Mouse (Mus musculus) liver, embryonic 13.5 days (tissue): ENCODE measurements around the gene Grb2. TPM values are rescaled to one million over a fixed set of nuclear protein-coding genes. Genes with fewer than 3 reads are reported as not detected.
A peak's percentile ranks its signal among the peaks of the same experiment; 100 is the strongest.

Experiments used
- ATAC-seq: fragments of 200-750 bp; cut with Nextera tagmentation; 2 replicates; pipeline ENCODE4 v1.8.0; 2017; ENCODE audit warnings: low read depth, mild to moderate bottlenecking, moderate number of reproducible peaks, moderate library complexity
- DNase-seq: peaks from one replicate; pipeline ENCODE4 v3.0.0; 2022
- H3K27ac ChIP-seq: fragments of 300-500 bp; sonication (generic); 2 replicates; pipeline ENCODE4 v1.5.1; 2015; ENCODE audit warnings: moderate library complexity, mild to moderate bottlenecking, inconsistent platforms
- H3K27me3 ChIP-seq: fragments of 300-500 bp; sonication (generic); 2 replicates; pipeline ENCODE4 v1.6.1; 2015; ENCODE audit warnings: mild to moderate bottlenecking, inconsistent platforms
- H3K36me3 ChIP-seq: fragments of 300-500 bp; sonication (generic); 2 replicates; pipeline ENCODE4 v1.6.1; 2015; ENCODE audit warnings: mild to moderate bottlenecking, inconsistent platforms
- H3K4me1 ChIP-seq: fragments of 300-500 bp; sonication (generic); replicated peaks from 2 replicates; pipeline ENCODE4 v1.6.1; 2015; ENCODE audit warnings: inconsistent platforms
- H3K4me2 ChIP-seq: fragments of 300-500 bp; sonication (generic); 2 replicates; pipeline ENCODE4 v1.6.1; 2015; ENCODE audit warnings: inconsistent platforms, mild to moderate bottlenecking, moderate library complexity
- H3K4me3 ChIP-seq: fragments of 300-500 bp; sonication (generic); replicated peaks from 2 replicates; pipeline ENCODE4 v1.5.1; 2015; ENCODE audit warnings: mild to moderate bottlenecking, inconsistent platforms
- H3K9ac ChIP-seq: fragments of 300-500 bp; sonication (generic); 2 replicates; pipeline ENCODE4 v1.6.1; 2015; ENCODE audit warnings: mild to moderate bottlenecking, inconsistent platforms
- H3K9me3 ChIP-seq: fragments of 300-500 bp; sonication (generic); replicated peaks from 2 replicates; pipeline ENCODE4 v1.6.1; 2016; ENCODE audit warnings: inconsistent platforms
- WGBS: fragments of 180-500 bp; shearing (Covaris S2); methylation state at CpG from one replicate; pipeline ENCODE4 v1.1.7; 2015; ENCODE audit not compliant: insufficient replicate concordance; 5-methylcytosine and 5-hydroxymethylcytosine counted together
- polyA plus RNA-seq: library from polyadenylated mRNA; unstranded; fragments of >200 nt; fragmentation: Nextera tagmentation; extraction: Ambion mirVana; gene quantifications from 2 replicates; pipeline ENCODE4 v1.2.1, GENCODE M21; 2015

Grb2 gene
- polyA plus RNA-seq, 1 experiment from 2014 or later = 56.7 TPM

DNA sequence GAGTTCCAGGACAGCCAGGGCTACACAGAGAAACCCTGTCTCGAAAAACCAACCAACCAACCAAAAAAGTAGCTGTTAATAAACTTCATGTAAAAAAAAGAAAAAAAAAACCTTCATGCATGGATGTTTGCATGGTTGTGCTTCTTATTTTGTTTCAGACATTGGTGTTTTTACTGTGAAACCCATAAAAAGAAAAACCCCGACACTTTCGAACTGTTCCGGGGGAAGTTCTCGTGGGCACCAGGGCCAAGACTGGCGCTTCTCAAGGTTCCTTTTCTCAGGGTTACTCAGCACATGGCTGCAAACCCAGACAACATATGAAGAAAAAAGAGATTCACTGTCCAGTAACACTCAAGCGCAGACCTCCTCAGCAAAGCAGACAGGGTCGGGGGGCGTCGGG, 75.5 kb downstream of the Grb2 start:
- no peaks in the 10 kb centered on the region for H3K36me3 ChIP-seq
- H3K27ac ChIP-seq = no peak overlapping the region
- ATAC-seq (no peak), DNase-seq (no peak)
- H3K9ac ChIP-seq = no peak overlapping the region
- peaks cover 20% of the 10 kb centered on the region for H3K4me1 ChIP-seq
- H3K4me2 ChIP-seq = no peak overlapping the region
- no peaks in the 10 kb centered on the region for H3K27me3 ChIP-seq
- 67% methylated on average over 10 of the region's 10 CpGs for WGBS
- no peak overlapping the region for H3K4me3 ChIP-seq
- no peaks in the 10 kb centered on the region for H3K9me3 ChIP-seq

GRCm38 (mm10) chr11:115632247-115632646, 76.2 kb downstream of the Grb2 start:
- Histone ChIP-seq H3K9me3 (no peaks in the 10 kb centered on the region), H3K36me3 (no peaks in the 10 kb centered on the region), H3K27me3 (no peaks in the 10 kb centered on the region), H3K4me3 (no peak overlapping the region), H3K4me1 (peaks cover 24% of the 10 kb centered on the region), H3K4me2 (no peak overlapping the region), H3K9ac (no peak overlapping the region), H3K27ac (no peak overlapping the region)
- ATAC-seq (no peak), DNase-seq (no peak)
- WGBS = 70% methylated on average over 7 of the region's 7 CpGs

DNA sequence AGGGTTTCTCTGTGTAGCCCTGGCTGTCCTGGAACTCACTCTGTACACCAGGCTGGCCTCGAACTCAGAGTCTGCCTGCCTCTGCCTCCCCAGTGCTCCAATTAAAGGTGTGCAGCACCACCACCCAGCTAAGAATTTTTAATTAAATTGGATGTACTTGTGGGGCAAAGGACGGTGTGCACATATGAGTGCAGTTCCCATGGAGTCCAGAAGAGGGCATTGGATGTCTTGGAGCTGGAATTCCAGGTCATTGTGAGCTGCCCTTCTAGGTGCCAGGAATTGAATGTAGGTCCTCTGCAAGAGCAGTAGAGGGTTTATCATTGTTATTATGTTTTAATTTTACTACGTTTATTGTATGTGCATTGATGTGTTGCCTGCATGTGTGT, 76.9 kb downstream of the Grb2 start:
- Histone ChIP-seq H3K9me3 (no peaks in the 10 kb centered on the region), H3K4me1 (peaks cover 31% of the 10 kb centered on the region), H3K9ac (peak overlapping the region; percentile 36; the same call in 1 of the 2 replicates), H3K27me3 (no peaks in the 10 kb centered on the region), H3K27ac (no peak overlapping the region), H3K4me2 (peak overlapping the region; percentile 38), H3K36me3 (no peaks in the 10 kb centered on the region), H3K4me3 (no peak overlapping the region)
- WGBS = 9% methylated on average over 3 of the region's 3 CpGs
- DNase-seq (peak; percentile 45), ATAC-seq (no peak)

- H3K27ac ChIP-seq = no peak overlapping the region
- H3K9me3 ChIP-seq = no peaks in the 10 kb centered on the region
- no peaks in the 10 kb centered on the region for H3K27me3 ChIP-seq
- DNase-seq (peak; percentile 20), ATAC-seq (no peak)
- no peak overlapping the region for H3K4me3 ChIP-seq
- H3K4me1 ChIP-seq = peaks cover 38% of the 10 kb centered on the region
- peak overlapping the region; percentile 36; the same call in 1 of the 2 replicates for H3K9ac ChIP-seq
- H3K4me2 ChIP-seq = peak overlapping the region; percentile 38
- no peaks in the 10 kb centered on the region for H3K36me3 ChIP-seq
- 41% methylated on average over 16 of the region's 16 CpGs for WGBS
Observed at GRCm38 (mm10) chr11:115630532-115631504, 77.6 kb downstream of the Grb2 start.

DNA sequence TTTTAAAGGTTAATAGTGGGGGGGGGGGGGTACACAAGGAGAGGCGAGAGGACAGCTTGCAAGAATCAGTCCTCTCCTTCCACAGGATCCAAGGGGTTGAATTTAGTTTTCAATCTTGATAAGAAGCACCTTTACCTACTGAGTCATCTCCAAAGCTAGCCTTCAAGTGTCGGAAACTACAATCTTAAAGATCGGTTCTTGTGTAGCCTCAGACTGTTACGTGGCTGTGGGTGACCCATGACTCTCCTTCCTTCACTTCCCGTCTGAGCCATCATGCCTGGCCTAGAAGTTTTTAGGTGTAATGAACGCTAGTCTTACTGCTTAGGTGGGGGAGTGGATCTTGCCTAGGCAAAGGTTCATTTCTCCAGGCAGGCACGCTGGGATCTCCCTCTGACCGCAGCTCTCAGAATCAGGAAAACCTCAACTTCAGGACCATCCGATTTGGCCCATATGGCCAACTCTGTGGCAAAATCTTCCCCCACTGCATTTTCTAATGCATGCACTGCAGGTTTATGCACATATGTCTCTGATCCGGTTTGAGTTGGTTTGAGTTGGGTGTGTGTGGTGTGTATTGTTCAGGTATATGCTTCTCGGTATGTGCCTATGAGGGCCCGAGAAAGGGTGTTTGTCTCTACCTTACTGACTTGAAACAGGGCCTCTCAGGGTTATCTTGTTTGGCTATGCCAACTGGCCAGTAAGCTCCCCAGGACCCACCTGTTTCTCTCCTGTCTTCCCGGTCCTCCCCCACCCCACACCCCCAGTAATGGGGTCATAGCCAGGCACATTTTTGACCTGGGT, 78.5 kb downstream of the Grb2 start:
- no peaks in the 10 kb centered on the region for H3K27me3 ChIP-seq
- H3K27ac ChIP-seq = no peak overlapping the region

DNA sequence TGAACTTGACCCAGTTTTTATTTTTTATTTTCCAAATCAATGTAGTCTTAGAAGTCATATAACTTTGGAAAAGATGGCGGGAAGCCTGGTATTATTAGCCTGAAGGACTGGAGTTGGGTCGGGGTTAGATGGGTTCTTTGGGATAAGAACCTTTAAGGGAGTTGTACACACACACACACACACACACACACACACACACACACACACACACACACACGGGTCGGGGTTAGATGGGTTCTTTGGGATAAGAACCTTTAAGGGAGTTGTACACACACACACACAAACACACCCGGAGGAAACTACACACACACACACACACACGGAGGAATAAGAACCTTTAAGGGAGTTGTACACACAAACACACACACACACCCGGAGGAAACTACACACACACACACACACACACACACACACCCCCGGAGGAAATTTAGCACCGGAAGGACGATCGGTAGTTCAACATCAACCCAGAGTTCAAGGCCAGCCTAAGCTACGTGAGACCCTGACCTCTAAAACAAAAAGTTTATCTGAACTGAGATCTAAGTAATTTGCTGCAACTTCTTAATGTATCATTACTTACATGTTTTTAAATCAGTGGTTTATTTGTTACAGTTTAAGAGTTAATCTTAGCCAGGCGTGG, 79.8 kb downstream of the Grb2 start:
- Histone ChIP-seq H3K27ac (peak overlapping the region; percentile 71), H3K4me1 (peaks cover 43% of the 10 kb centered on the region), H3K9ac (peak overlapping the region; percentile 64), H3K36me3 (peaks cover 6% of the 10 kb centered on the region), H3K4me3 (peak overlapping the region; percentile 79), H3K4me2 (peak overlapping the region; percentile 66), H3K9me3 (no peaks in the 10 kb centered on the region), H3K27me3 (no peaks in the 10 kb centered on the region)
- ATAC-seq = no peak
- no peak for DNase-seq
- 38% methylated on average over 13 of the region's 13 CpGs for WGBS

More for the DNA sequence above, 78.5 kb downstream of the Grb2 start:
- 73% methylated on average over 13 of the region's 13 CpGs for WGBS
- H3K4me1 ChIP-seq = peaks cover 43% of the 10 kb centered on the region
- ATAC-seq (no peak), DNase-seq (no peak)
- H3K4me2 ChIP-seq = no peak overlapping the region
- no peaks in the 10 kb centered on the region for H3K36me3 ChIP-seq
- no peak overlapping the region for H3K9ac ChIP-seq
- no peaks in the 10 kb centered on the region for H3K9me3 ChIP-seq
- H3K4me3 ChIP-seq = no peak overlapping the region

DNA sequence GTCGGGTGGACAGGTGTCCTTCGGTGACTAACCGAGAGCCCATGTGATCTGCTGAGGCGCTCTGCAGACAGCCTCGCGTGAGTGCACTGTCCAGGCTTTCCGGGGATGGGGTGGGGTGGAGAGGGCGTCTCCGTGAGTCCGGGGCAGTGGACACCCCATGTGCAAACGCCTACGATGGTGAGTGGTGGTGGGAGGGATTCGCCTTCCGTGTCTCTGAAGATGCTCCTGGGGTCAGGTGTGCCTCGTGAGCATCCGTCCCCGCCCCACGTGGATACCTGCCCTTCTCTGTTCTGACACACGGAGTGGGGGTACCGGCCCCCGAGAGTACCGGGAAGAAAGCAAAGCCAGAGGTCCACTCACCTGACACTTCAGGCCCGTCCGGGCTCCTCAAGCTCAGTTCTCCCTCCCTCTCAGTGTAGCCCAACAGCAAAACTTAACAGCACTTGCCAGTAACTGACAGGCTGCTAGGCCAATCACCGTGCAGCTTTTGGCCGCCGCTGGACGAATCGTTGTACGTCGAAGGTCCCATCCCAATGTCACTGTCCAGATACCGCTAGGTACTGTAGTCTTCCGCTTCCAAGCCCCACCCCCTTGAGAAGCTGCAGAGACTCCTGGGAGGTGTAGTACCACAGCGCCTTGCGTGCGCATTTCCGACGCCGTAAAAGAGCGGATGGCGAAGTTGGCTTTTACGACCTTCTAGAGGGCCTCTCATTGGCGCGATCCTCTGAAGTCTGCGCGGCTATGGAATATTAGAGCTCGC, 80.5 kb downstream of the Grb2 start, which contains the start of gene Slc25a19:
TSS of gene Slc25a19 (minus strand) at position 591 of the 760 bp plus-strand sequence.
- peaks cover 43% of the 10 kb centered on the region for H3K4me1 ChIP-seq
- no peaks in the 10 kb centered on the region for H3K27me3 ChIP-seq
- ATAC-seq (peak; percentile 99), DNase-seq (peak; percentile 99)
- peak within 1 kb of the TSS; percentile 94 for H3K4me2 ChIP-seq
- no peaks in the 10 kb centered on the region for H3K9me3 ChIP-seq
- WGBS = under 1% methylated on average over 47 of the region's 47 CpGs
- H3K27ac ChIP-seq = peak within 1 kb of the TSS; percentile 81
- H3K4me3 ChIP-seq = peak within 1 kb of the TSS; percentile 79
- H3K9ac ChIP-seq = peak within 1 kb of the TSS; percentile 82
- peaks cover 13% of the 10 kb centered on the region for H3K36me3 ChIP-seq

DNA sequence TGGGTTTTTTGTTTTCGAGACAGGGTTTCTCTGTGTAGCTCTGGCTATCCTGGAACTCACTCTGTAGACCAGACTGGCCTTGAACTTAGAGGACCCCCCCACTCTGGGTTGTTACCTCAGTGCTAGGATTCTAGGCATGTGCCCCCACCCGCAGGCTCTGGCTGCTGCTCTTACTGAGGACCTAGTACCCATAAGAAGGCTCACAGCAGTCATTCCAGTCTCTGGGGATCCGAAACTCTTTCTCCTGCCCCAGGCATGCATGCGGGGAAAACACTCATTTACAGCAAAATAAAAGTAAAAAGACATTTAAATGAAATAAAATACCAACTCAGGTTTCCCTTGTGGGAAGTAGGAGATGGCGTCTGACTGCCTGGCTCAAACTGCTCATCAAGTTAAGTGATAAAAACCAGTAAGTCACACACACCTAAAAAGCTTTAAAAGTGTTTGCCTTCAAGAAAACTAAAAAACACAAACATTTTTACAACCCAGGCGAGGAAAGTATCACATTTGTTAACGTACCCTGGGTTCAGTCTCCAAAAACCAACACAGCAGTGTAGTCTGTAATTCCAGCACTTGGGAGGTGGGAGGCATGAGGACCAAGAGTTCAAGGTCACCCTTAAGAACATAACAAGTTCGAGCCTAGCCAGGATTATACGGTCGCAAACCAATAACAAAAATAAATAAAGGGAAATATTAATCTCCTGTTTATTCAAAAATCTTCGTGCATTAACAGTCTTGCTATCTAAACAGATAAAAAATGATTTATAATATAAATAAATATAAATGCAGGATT, 81.4 kb downstream of the Grb2 start:
- Histone ChIP-seq H3K9ac (peak overlapping the region; percentile 82), H3K4me1 (peaks cover 43% of the 10 kb centered on the region), H3K9me3 (no peaks in the 10 kb centered on the region), H3K27me3 (no peaks in the 10 kb centered on the region), H3K27ac (peak overlapping the region; percentile 81), H3K4me2 (peak overlapping the region; percentile 94), H3K36me3 (peaks cover 22% of the 10 kb centered on the region), H3K4me3 (peak overlapping the region; percentile 79)
- DNase-seq (no peak), ATAC-seq (no peak)
- 40% methylated on average over 11 of the region's 11 CpGs for WGBS

GRCm38 (mm10) chr11:115625877-115626276, 82.5 kb downstream of the Grb2 start:
- Histone ChIP-seq H3K36me3 (peaks cover 31% of the 10 kb centered on the region), H3K4me1 (peaks cover 37% of the 10 kb centered on the region), H3K27me3 (no peaks in the 10 kb centered on the region), H3K27ac (no peak overlapping the region; the same call in 1 of the 2 replicates), H3K9ac (peak overlapping the region; percentile 17; the same call in 1 of the 2 replicates), H3K4me2 (no peak overlapping the region), H3K9me3 (no peaks in the 10 kb centered on the region), H3K4me3 (no peak overlapping the region)
- 83% methylated on average over 9 of the region's 9 CpGs for WGBS
- DNase-seq (no peak), ATAC-seq (no peak)
